Mouse (Mus musculus) ZHBTc4 (cell line): ENCODE data around the gene Vmn2r92.
"Not testable (repeated sequence)": the region's sequence is repeated elsewhere in the genome, so short reads cannot be mapped to it uniquely, and the experiment has no call there.

ENCODE experiments used
- DNase-seq: peaks from one replicate; pipeline ENCODE4 v3.0.0-alpha.2; 2011; ENCODE audit warnings: low read depth, low spot score

Vmn2r92 gene

DNA sequence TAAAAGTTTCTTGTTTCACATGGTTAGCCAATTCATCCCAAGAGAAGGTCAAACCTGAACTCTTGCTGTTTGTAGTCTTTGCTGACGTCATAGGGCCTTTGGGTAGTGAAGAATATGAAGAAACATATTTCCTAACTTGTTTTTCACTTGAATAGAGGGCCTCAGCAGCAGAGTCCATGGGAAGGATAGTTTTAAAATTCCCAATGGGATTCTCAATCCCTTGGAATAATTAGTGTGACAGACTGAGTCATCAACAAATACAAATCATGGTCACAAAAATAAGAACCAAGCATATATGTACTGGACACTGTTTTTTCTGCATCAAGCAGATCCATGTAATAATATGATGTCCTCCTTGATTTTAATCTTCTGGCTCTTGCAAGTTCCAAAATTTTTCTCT is at the start of gene Vmn2r92:
Vmn2r92 (plus strand) TSS at position 301 of the 400 bp plus-strand sequence.
- DNase-seq, result not testable (repeated sequence)

DNA sequence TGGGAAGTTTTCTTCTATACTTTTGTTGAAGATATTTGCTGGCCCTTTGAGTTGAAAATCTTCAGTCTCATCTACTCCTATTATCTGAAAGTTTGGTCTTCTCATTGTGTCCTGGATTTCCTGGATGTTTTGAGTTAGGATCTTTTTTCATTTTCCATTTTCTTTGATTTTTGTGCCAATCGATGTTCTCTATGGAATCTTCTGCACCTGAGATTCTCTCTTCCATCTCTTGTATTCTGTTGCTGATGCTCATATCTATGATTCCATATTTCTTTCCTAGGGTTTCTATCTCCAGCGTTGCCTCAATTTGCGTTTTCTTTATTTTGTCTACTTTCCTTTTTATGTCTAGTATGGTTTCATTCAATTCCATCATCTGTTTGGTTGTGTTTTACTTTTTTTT is 49.4 kb upstream of the Vmn2r92 start:
- DNase-seq, result not testable (repeated sequence)

DNA sequence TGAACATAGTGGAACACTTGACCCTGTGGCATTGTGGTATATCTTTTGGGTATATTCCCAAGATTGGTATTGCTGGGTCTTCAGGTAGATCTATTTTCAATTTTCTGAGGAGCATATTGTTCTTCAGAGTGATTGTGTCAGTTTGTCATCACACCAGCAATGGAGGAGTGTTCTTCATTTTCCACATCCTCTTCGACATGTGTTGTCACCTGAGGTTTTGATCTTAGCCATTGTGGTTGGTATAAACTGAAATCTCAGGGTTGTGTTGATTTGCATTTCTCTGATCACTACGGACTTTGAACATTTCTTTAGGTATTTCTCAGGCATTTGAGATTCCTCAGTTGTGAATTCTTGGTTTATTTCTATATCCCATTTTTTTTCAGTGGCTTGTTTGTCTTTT is 9.5 kb downstream of the Vmn2r92 start:
- not testable (repeated sequence) for DNase-seq

DNA sequence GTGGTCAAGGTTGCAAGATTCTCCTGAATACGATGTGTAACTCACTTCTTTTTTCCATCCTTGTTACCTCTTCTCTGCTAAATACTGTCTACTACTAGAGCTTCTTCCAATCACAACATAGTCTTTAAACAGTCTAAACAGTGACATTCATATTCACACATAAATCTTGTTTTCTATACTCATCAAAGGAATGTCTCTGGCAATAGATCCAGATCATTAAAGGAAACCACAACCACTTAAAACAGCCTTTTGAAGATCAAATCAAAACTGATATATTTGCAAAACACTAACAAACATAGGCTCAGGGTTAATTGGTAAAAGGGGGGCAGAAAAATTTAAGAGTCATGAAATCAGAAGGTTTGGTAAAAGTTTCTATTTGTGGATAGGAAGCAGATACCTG is 38.0 kb downstream of the Vmn2r92 start:
- no peak for DNase-seq

DNA sequence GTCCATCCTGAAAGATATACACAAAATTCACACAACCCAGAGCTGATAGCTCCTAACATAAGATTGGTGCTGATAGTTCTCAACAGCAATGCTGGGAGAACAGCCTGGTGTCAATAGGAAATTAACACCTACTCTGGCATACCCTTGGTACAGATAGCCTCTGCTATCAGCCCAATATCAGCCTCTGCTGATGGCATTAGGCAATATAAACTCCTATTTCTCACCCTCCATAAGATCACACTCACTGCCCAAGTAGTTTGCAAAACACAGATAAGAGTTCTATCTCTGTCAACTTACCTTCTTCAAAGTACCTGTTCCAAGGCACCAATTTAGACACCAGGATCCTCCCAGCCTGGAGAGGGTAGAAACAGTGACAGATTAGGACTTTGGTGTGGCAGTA is 69.6 kb downstream of the Vmn2r92 start:
- no peak for DNase-seq

DNA sequence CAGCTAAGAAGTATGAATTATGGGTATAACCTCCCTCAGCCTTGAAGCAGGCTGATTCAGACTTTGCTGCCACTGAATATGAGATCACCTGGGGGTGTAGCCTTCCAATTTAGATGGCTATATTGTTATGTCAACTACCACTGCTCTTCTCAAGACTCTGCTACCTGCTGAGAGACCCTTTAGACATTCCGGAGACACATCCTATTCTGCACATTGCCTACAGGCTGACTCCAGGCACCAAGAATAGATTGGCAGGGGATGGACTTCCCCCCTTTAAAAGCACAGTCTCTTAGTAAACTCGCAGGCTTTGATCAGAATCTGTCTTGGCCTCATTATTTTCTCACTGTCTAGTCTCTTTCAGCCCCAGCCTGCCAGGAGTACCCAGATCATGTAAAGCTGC is 80.3 kb downstream of the Vmn2r92 start:
- DNase-seq, result peak; percentile 36

DNA sequence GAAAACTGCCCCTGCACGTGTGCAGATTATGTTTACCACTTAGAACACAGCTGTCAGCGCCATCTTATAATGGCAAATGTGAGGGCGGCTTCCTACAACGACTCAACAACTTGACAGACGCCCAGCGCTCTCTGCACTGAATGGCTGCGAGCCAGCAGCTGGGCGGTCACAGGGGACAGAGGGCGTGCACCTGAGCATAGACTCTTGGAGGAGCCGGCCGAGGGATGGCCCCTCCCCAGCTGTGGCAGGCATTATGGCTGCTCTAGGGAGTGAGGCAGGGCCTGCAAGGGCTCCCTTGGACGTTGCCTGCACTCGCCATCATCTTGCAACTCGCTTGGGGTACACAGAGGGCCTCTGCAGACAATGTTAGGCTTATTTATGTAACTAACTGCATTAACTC is 85.2 kb downstream of the Vmn2r92 start:
- DNase-seq, result peak; percentile 55
